Mouse (Mus musculus) macrophage (primary cell): ENCODE measurements around the gene Mrps2. TPM values are rescaled to one million over a fixed set of nuclear protein-coding genes. Genes with fewer than 3 reads are reported as not detected.
"Not testable (repeated sequence)": the region's sequence is repeated elsewhere in the genome, so short reads cannot be mapped to it uniquely, and the experiment has no call there.

Experiments
- H3K27ac ChIP-seq: fragments of 350-480 bp; formaldehyde crosslinking; 2 replicates; pipeline ENCODE4 v1.9.0; 2021
- H3K36me3 ChIP-seq: fragments of 350-480 bp; formaldehyde crosslinking; 2 replicates; pipeline ENCODE4 v1.9.0; 2021; ENCODE audit errors: inconsistent target
- H3K4me3 ChIP-seq: fragments of 350-480 bp; formaldehyde crosslinking; 2 replicates; pipeline ENCODE4 v1.9.0; 2021; ENCODE audit errors: inconsistent target
- H3K79me2 ChIP-seq: fragments of 350-480 bp; formaldehyde crosslinking; 2 replicates; pipeline ENCODE4 v1.9.0; 2021; ENCODE audit errors: inconsistent target
- WGBS: methylation state at CpG from one replicate; pipeline ENCODE4 v1.1.7; 2026; ENCODE audit warnings: inconsistent platforms; ENCODE audit not compliant: missing documents; 5-methylcytosine and 5-hydroxymethylcytosine counted together
- polyA plus RNA-seq: library from polyadenylated mRNA; stranded (reverse); fragments of 250-400 nt; gene quantifications from 3 replicates; pipeline ENCODE4 v1.2.4, GENCODE M21; 2018; ENCODE audit warnings: inconsistent platforms

Mrps2 gene
- polyA plus RNA-seq, 1 experiment from 2014 or later, result 32.9 TPM

DNA sequence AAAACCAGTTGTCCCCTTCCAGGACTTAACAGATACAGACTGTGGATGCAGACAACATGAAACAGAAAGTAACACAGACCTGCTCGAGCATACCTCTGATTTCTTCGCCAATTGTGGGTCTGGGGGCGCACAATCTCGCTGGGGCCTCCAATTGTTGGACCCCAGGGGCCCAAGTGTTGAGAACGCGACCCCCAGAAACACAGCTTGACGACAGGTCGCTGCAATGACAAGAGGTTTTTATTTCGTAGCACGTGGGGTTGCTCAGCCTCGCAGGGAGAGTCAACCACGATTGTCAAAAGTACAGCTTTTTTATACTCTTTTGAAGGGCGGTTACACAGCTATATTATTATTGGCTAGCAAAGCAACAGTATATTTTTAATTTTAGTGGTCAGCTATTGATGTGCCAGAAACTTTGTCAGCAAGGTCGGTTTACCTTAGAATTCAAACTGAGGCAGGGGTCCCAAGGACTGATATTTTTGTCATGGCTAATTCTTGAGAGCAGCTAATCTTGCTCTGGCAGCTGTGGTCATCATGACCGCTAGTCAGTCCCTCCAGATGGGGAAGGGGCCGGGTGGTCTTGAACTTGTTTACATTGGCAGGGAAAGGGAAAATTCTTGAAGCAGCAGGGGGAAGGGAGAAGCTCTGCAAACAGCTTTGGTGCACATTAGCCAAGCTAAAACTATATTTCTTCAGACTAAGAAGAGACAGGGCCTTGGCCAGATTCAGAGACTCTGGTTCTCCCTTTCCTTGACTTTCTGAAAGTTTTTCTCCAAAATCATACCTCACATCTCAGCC, 28.1 kb downstream of the Mrps2 start:
- no peaks in the 10 kb centered on the region for H3K36me3 ChIP-seq

DNA sequence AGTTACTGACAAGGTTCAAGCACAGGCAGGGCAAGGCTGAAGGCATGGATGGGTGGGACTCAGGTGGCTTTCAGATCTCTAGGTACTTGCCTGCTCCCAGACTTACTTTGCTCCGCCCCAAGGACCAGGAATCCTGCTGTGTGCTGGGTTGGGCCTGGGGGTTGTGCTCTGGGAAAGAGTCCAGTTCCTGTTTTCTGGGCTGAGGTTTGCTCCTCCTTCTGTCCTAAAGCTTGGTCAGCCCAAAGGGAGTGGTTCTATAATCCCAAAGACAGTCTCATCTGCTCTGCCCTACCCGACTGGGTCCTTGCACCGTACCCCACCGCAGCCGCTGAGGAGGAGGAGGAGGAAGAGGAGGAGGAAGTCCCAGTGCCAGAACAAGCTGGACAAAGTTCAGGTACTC, 28.8 kb downstream of the Mrps2 start, which contains the start of gene Gbgt1:
Gene Gbgt1, plus strand, starts transcription at position 221 of the 400 bp plus-strand sequence.
- H3K27ac ChIP-seq, result no peak within 1 kb of the TSS
- 71% methylated on average over 5 of the region's 5 CpGs for WGBS
- no peak within 1 kb of the TSS; the same call in 1 of the 2 replicates for H3K4me3 ChIP-seq
- H3K79me2 ChIP-seq, result no peaks in the 10 kb centered on the region
- H3K36me3 ChIP-seq, result no peaks in the 10 kb centered on the region

More for the DNA sequence above, 28.1 kb downstream of the Mrps2 start:
- Histone ChIP-seq H3K79me2 (no peaks in the 10 kb centered on the region), H3K27ac (no peak overlapping the region), H3K4me3 (no peak overlapping the region)
- WGBS, result 91% methylated on average over 16 of the region's 16 CpGs

DNA sequence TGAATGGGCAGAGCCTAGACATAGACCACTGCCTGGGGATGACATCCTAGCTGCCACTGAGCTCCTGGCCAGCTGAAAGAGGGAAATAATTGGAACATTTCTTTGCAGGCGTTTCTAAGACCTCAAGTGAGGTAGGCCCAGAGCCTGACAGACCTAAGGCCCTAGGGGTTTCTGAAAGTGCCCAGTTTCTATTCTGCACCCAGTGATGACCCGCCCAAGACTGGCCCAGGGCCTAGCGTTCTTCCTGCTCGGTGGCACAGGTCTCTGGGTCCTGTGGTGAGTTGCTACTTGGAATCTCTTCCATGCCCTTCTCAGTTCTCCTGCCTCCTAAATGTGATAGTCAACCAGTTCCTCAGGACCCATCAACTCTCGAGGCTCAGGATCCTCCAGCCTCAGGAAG, 29.7 kb downstream of the Mrps2 start:
- no peak overlapping the region for H3K27ac ChIP-seq

DNA sequence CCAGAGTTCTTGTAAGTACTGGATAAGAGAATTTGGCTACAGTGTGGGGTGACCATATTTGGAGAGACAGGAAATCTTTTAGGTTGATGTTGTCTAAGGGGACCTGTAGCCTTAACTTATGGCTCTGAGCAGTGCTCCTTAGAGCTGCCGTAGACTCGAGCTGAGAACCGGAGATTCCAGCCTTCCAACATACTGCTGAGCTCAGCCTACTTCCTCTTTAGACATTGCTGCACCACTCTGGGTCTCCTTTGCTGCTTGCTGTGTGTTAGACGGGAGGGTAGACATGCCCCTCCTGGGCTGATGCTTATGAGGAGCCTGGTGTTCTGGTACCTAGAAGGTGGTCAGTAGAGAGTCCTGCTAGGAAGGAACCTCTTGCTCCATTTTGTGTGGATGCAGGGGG, 30.6 kb downstream of the Mrps2 start:
- 16% methylated on average over 4 of the region's 4 CpGs for WGBS

More for the DNA sequence above, 29.7 kb downstream of the Mrps2 start:
- H3K79me2 ChIP-seq, result no peaks in the 10 kb centered on the region
- H3K4me3 ChIP-seq, result no peak overlapping the region
- H3K36me3 ChIP-seq, result no peaks in the 10 kb centered on the region
- WGBS, result 97% methylated on average over 5 of the region's 5 CpGs

DNA sequence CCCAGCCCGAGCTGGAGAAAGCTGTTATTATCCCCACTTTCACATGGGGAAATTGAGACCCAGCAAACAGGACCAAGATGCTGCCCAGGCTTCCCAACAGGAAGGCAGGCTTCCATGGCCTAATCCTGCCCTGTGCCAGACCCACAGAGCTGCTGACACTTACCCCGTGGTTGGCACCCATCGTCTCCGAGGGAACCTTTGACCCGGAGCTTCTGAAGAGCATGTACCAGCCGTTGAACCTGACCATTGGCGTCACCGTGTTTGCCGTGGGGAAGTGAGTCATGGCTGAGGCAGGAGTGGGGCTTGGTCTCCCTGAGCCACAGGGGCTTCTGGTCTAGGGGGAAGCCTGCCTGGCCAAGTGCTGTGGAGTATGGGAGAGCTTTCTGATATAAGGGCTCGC, 35.1 kb downstream of the Mrps2 start:
- H3K36me3 ChIP-seq, result no peaks in the 10 kb centered on the region
- H3K27ac ChIP-seq, result no peak overlapping the region
- 65% methylated on average over 10 of the region's 10 CpGs for WGBS
- H3K4me3 ChIP-seq, result no peak overlapping the region
- H3K79me2 ChIP-seq, result no peaks in the 10 kb centered on the region

More for the DNA sequence above, 30.6 kb downstream of the Mrps2 start:
- Histone ChIP-seq H3K27ac (no peak overlapping the region), H3K79me2 (no peaks in the 10 kb centered on the region), H3K36me3 (no peaks in the 10 kb centered on the region), H3K4me3 (no peak overlapping the region)

DNA sequence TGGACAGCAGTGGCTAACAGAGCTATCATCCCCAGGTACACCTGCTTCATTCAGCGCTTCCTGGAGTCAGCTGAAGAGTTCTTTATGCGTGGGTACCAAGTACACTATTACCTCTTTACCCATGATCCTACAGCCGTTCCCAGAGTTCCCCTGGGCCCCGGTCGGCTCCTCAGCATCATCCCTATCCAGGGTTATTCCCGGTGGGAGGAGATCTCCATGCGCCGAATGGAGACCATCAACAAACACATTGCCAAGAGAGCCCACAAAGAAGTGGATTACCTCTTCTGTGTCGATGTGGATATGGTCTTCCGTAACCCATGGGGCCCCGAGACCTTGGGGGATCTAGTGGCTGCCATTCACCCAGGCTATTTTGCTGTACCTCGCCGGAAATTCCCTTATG, 36.8 kb downstream of the Mrps2 start:
- no peak overlapping the region for H3K4me3 ChIP-seq
- 90% methylated on average over 12 of the region's 13 CpGs for WGBS
- no peaks in the 10 kb centered on the region for H3K79me2 ChIP-seq
- H3K36me3 ChIP-seq, result no peaks in the 10 kb centered on the region
- no peak overlapping the region for H3K27ac ChIP-seq

DNA sequence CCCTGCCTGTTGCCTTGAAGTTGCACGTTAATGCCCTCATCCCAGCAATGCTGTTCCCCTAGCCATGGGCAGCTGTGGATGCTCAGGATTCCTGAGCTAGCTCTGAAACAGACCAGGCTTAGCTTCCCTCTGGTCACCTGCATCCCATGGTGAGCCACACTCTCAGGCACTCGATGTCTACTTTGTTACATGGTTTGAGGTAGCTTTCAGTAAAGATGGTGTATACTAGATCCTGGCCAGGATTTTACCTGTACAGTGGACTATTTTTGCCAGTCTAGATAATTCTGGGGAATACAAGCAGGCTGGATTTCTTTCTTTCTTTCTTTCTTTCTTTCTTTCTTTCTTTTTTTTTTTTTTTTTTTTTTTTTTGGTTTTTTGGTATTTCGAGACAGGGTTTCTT, 37.9 kb downstream of the Mrps2 start, which contains the start of gene Gm10134:
Gene Gm10134, plus strand, starts transcription at position 301 of the 400 bp plus-strand sequence.
- no peaks in the 10 kb centered on the region for H3K36me3 ChIP-seq
- WGBS, result 82% methylated on average over 3 of the region's 3 CpGs
- no peak within 1 kb of the TSS for H3K4me3 ChIP-seq
- H3K27ac ChIP-seq, result no peak within 1 kb of the TSS
- no peaks in the 10 kb centered on the region for H3K79me2 ChIP-seq

DNA sequence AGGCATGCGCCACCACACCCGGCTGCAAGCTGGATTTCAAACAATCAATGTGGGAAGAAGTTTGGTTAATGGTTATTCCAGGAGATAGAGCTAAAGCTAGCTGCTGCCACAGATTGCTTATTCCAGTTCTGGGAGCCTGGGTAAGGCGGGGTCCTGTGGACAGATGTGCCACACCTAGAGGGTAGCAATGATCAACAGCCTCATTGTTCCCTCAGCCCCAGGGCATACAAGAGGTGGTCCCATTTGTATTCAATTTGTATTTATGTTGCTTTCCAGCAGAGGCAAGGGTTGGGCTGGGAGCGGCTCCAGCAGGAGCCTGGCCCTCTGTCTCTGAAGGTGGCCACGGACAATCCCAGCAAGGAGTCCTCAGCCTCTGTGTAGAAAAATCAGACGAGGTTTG, 38.4 kb downstream of the Mrps2 start:
- no peak overlapping the region for H3K27ac ChIP-seq
- 89% methylated on average over 6 of the region's 6 CpGs for WGBS
- H3K79me2 ChIP-seq, result no peaks in the 10 kb centered on the region
- no peak overlapping the region for H3K4me3 ChIP-seq
- H3K36me3 ChIP-seq, result no peaks in the 10 kb centered on the region

DNA sequence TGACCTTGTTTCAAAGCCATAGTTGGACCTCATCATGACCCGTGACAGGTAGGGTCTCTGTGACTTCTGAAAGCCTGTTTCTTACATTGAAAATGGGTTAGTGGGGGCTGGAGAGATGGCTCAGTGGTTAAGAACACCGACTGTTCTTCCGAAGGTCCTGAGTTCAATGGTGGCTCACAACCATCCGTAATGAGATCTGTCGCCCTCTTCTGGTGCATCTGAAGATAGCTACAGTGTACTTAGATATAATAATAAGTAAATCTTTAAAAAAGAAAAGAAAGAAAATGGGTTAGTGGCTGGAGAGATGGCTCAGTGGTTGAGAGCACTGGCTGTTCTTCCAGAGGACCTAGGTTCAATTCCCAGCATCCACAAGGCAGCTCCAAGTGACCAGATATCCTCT, 43.7 kb downstream of the Mrps2 start:
- not testable (repeated sequence) for H3K27ac ChIP-seq, H3K79me2 ChIP-seq, H3K4me3 ChIP-seq, H3K36me3 ChIP-seq
- WGBS, result 42% methylated on average over 5 of the region's 5 CpGs

DNA sequence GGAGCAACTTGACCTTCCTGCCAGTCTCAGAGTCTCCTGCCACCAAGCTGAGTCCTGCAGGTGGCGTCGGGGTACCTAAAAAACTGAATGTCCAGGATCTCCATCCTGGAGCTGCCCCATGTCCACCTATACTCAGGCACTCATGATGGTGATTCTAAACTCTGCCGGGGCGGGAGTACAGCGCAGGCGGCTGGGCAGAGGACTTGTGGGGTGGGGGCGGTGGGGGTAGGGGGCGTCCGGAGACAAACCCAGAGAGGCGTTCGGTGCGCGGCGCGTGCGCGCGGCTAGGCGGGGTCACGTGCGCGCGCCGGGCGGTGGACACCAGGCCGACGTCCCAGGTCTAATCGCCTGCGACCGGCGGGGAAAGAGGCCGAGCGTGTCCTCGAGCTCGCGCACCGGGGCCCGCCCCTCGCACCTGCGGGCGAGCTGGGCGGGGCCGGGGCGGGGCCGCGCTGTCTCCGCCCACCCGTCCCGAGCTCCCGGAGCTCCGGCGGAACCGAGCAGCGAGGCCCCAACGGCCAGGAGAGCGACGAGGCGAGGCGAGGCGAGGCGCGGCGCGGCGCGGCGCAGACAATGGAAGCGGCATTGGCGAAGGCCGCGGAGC, 45.0 kb downstream of the Mrps2 start, which contains the start of gene Ralgds:
Gene Ralgds, plus strand, starts transcription at position 328 of the 604 bp plus-strand sequence.
- 1% methylated on average over 67 of the region's 71 CpGs for WGBS
- Histone ChIP-seq H3K36me3 (no peaks in the 10 kb centered on the region), H3K27ac (no peak within 1 kb of the TSS), H3K79me2 (no peaks in the 10 kb centered on the region), H3K4me3 (peak within 1 kb of the TSS; percentile 31)

DNA sequence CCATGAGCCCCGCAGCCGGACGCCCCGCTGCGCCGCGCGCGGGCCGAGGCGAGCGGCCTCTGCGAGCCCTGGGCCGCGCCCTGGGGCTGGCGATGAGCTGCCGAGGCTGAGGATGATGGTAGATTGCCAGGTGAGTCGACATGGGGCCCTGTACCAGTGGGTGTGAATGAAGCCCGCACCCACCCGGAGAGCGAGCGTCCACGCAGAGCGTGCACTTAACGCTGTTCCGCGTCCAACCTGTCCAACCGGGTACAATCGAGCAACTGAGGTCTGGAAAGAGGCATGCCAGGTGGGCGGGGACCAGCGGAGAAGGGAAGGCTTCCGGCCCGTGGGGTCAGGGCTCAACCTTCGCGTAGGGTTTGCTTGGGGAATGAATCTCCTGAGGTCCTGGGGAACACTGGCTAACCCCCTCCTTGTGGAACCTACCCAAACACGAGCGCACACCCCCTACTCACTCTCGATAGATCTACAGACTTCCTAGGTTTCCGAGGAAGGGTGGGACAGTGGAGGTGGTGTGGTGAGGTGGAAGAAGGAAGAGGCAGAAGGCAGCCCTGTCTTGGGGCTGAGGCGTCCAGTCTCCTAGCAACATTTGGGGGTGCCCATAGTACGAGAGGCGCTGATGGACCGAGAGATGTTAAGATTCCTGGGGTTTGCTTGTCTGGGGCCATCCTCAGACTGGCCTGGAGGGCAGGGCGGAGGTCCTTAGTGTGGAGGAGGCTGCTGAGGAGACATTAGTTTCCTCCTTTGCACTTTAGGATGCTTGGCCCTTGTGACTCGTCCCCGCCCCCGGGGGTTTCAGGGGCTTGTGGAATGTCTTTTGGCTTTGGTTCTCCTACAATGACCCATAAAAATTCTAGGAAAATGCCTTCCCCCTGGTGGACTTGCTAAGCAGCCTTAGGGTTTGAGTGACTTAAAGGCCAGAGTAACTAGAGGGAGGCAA, 45.8 kb downstream of the Mrps2 start:
- Histone ChIP-seq H3K36me3 (no peaks in the 10 kb centered on the region), H3K79me2 (no peaks in the 10 kb centered on the region), H3K4me3 (peak overlapping the region; percentile 31), H3K27ac (no peak overlapping the region)
- WGBS, result 4% methylated on average over 46 of the region's 47 CpGs

DNA sequence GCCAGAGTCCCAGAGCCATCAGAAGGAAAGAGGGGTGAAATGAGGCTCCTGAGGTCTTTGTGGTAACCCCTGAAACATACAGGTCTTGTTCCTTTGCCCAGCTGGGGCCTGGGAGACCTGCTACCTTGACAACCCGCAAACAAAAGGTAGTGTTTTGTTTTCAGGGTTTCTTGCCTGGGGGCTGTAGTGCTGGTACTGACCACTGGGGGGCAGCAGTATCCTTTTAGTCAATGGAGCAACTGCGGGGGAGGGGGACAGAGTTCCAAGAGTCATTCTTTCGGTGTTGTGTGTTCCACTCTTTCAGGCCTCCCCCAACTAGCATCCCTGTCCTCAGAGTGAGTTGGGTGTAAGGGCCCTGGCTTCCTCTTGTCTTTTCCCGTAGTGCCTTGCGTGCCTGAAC, 46.6 kb downstream of the Mrps2 start:
- H3K36me3 ChIP-seq, result no peaks in the 10 kb centered on the region

DNA sequence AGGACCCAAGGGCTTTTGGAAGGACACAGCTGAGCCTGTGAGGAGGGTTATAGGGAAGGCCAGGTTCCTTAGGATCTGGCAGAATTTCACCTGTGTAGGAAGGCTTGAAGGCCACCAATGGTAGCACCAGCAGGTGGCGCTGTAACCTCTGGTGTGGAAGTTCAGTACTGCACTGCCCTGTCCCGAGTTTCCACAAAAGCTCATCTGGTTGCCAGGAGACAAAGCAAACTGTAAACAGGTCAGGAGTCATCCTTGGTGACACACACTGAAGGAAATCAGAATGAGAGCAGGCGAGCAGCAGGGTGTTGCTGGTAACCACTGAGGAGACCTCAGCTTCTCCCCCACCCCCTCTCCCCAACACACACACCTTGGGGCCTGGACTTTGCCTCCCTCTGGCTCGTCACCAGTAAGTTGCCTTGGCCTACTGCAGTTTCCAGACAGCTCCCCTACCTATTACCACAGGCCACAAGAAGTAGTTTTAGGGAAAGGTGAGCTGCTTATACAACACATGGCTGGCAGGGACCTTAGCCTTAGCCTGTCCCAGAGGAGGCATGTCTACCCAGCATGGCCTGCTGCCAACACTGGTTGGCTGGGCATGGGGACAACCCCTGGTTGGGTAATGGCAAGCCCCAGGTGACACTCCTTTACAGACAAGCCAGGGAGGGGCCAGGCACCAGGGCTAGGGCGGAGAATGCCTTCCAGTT, 49.5 kb downstream of the Mrps2 start:
- no peaks in the 10 kb centered on the region for H3K79me2 ChIP-seq
- no peak overlapping the region for H3K27ac ChIP-seq
- no peak overlapping the region for H3K4me3 ChIP-seq
- H3K36me3 ChIP-seq, result no peaks in the 10 kb centered on the region
- 45% methylated on average over 5 of the region's 5 CpGs for WGBS

More for the DNA sequence above, 46.6 kb downstream of the Mrps2 start:
- no peak overlapping the region for H3K4me3 ChIP-seq
- no peaks in the 10 kb centered on the region for H3K79me2 ChIP-seq
- no peak overlapping the region for H3K27ac ChIP-seq
- WGBS, result 24% methylated on average over 5 of the region's 5 CpGs

DNA sequence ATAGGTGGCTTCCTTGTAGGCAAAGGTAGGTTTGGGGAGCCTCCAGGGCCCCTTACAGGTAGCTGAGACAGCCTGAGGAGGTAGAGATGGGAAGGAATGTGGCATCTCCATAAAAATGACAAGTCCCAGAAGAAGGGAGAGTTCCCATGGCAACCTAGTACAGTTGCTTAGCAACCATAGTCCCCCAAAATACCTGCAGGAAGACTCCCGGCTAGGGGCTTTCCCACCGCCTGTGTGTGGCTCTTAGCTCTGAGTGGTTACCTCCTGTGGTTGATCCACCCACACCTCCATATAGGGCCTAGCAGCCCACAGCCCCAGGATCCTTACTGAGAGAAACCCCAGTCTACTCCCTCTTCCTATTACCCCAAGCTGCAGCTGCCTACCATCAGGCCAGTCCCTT, 50.4 kb downstream of the Mrps2 start:
- Histone ChIP-seq H3K79me2 (no peaks in the 10 kb centered on the region), H3K27ac (no peak overlapping the region), H3K4me3 (no peak overlapping the region), H3K36me3 (no peaks in the 10 kb centered on the region)
- WGBS, result 100% methylated on average over 2 of the region's 2 CpGs
